In the genomic region with DNA sequence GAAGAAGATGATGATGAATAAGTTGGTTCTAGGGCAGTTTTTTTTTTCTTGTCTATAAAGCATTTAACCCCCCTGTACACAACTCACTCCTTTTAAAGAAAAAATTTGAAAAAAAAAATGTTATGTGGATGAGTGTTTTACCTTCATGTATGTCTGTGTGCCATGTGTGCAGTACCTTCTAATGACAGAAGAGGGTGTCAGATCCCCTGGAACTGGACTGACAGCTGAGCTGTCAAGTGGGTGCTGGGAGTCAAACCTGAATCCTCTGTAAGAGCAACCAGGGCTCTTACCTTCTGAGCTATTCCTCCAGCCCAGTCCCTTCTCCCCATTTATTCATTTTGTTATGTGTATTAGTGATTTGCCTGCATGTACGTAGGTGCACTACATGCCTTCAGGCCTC, we compare ENCODE assay signal across 20 mouse cellular contexts. TPM values are rescaled to one million over a fixed set of nuclear protein-coding genes. Genes with fewer than 3 reads are reported as not detected.
"Had no signal": no experiment of that assay in that cellular context is flagged by ENCODE, and none has a peak within 500 bp of the region (broad histone marks: within the 10 kb centered on the region; RNA-seq: fewer than 3 reads in every experiment).

No protein-coding gene starts in this region.

- H3K4me2 ChIP-seq: kidney, embryonic 15.5 days; limb, embryonic 13.5 days; liver, embryonic 12.5 days; midbrain, embryonic 15.5 days; neural tube, embryonic 13.5 days; stomach, embryonic 15.5 days had no signal

- H3K4me3 ChIP-seq: kidney, embryonic 15.5 days; limb, embryonic 13.5 days; liver, embryonic 12.5 days; midbrain, embryonic 10.5 days; midbrain, embryonic 15.5 days; neural tube, embryonic 13.5 days; stomach, embryonic 15.5 days had no signal

- H3K27ac ChIP-seq: kidney, embryonic 15.5 days; limb, embryonic 13.5 days; liver, embryonic 12.5 days; midbrain, embryonic 10.5 days; midbrain, embryonic 15.5 days; neural tube, embryonic 13.5 days; stomach, embryonic 15.5 days had no signal

- H3K9me3 ChIP-seq: kidney, embryonic 15.5 days; limb, embryonic 13.5 days; midbrain, embryonic 10.5 days; midbrain, embryonic 15.5 days; neural tube, embryonic 13.5 days; stomach, embryonic 15.5 days had no signal

- ATAC-seq: liver, embryonic 12.5 days; midbrain, embryonic 15.5 days had no signal

- DNase-seq: kidney, adult 2 months; kidney, postnatal 14 days; left cerebral cortex, postnatal 4 days; lung, adult 18-20 months; retina, postnatal 1 day; right cerebral cortex, postnatal 14 days; thymus, adult 2 months; thymus, postnatal 25 days had no signal

- H3K36me3 ChIP-seq: kidney, embryonic 15.5 days; limb, embryonic 13.5 days; liver, embryonic 12.5 days; midbrain, embryonic 10.5 days; midbrain, embryonic 15.5 days; neural tube, embryonic 13.5 days; stomach, embryonic 15.5 days had no signal

- H3K9ac ChIP-seq: kidney, embryonic 15.5 days; limb, embryonic 13.5 days; liver, embryonic 12.5 days; midbrain, embryonic 15.5 days; neural tube, embryonic 13.5 days; stomach, embryonic 15.5 days had no signal

- H3K4me1 ChIP-seq: kidney, embryonic 15.5 days; limb, embryonic 13.5 days; midbrain, embryonic 10.5 days; midbrain, embryonic 15.5 days; neural tube, embryonic 13.5 days; stomach, embryonic 15.5 days had no signal

- H3K27me3 ChIP-seq: kidney, embryonic 15.5 days; limb, embryonic 13.5 days; midbrain, embryonic 15.5 days; neural tube, embryonic 13.5 days; stomach, embryonic 15.5 days had no signal

RNA-seq across cellular contexts. Expression of a gene that starts 28.5 kb away (rescaled TPM):
- total RNA-seq: layer of hippocampus, postnatal 10 days; left cerebral cortex, postnatal 4 days had no signal
- polyA plus RNA-seq: kidney, adult 2 months; kidney, embryonic 15.5 days; large intestine, adult 2 months; limb, embryonic 13.5 days; lung, embryonic 16.5 days; midbrain, embryonic 10.5 days; midbrain, embryonic 15.5 days; neural tube, embryonic 13.5 days; spleen, adult 2 months; stomach, embryonic 15.5 days; thymus, adult 2 months; urinary bladder, adult 2 months had no signal
